In genomic region chr2:84936474-84937429, GRCm38 (mm10) we compare ENCODE assay signal across 8 mouse cellular contexts. TPM values are rescaled to one million over a fixed set of nuclear protein-coding genes. Genes with fewer than 3 reads are reported as not detected.
DNase-seq lines count a peak whose midpoint lies in the region; ATAC-seq lines count a peak whose summit lies in the region.

TSS of gene Slc43a3 (plus strand) at chr2:84936579.

- H3K9me3 ChIP-seq in liver, embryonic 16.5 days (replicated peaks; ENCODE audit: control insufficient read depth, low read length) = no peaks in the 10 kb centered on the region
- no peaks in the 10 kb centered on the region for H3K9me3 ChIP-seq in neural tube, embryonic 11.5 days (ENCODE audit: control insufficient read depth, low read length)

- H3K4me3 ChIP-seq in liver, embryonic 16.5 days (ENCODE audit: low read depth, low read length) = peak within 1 kb of the TSS; percentile 75
- peak within 1 kb of the TSS; percentile 30 for H3K4me3 ChIP-seq in neural tube, embryonic 11.5 days (ENCODE audit: low read depth, low read length)

- peak within 1 kb of the TSS; percentile 99 for H3K27ac ChIP-seq in liver, embryonic 16.5 days (ENCODE audit: low read length)
- peak within 1 kb of the TSS; percentile 8; the same call in 1 of the 2 replicates for H3K27ac ChIP-seq in neural tube, embryonic 11.5 days (ENCODE audit: low read depth, low read length)

- peaks cover 24% of the 10 kb centered on the region for H3K36me3 ChIP-seq in liver, embryonic 16.5 days (ENCODE audit: control insufficient read depth, insufficient read depth)
- H3K36me3 ChIP-seq in neural tube, embryonic 11.5 days (ENCODE audit: control insufficient read depth, insufficient read depth, low read length) = no peaks in the 10 kb centered on the region

- peak within 1 kb of the TSS; percentile 75 for H3K4me2 ChIP-seq in liver, embryonic 16.5 days (ENCODE audit: low read depth, low read length)
- H3K4me2 ChIP-seq in neural tube, embryonic 11.5 days (ENCODE audit: low read depth) = peak within 1 kb of the TSS; percentile 36

- WGBS in liver, embryonic 16.5 days (ENCODE audit: insufficient replicate concordance) = 4% methylated on average over 38 of the region's 38 CpGs
- 23% methylated on average over 38 of the region's 38 CpGs for WGBS in neural tube, embryonic 11.5 days

- peak within 1 kb of the TSS; percentile 70 for H3K9ac ChIP-seq in liver, embryonic 16.5 days (ENCODE audit: low read depth, low read length)
- H3K9ac ChIP-seq in neural tube, embryonic 11.5 days (ENCODE audit: low read length) = peak within 1 kb of the TSS; percentile 51

- peaks cover 32% of the 10 kb centered on the region for H3K4me1 ChIP-seq in liver, embryonic 16.5 days (ENCODE audit: control insufficient read depth, low read depth, low read length)
- peaks cover 3% of the 10 kb centered on the region; the same call in 1 of the 2 replicates for H3K4me1 ChIP-seq in neural tube, embryonic 11.5 days (ENCODE audit: control insufficient read depth, insufficient read depth, low read length)

- peak; percentile 3 for DNase-seq in cerebellum, adult 9-11 months
- DNase-seq in cerebellum, adult 18-20 months = no peak
- DNase-seq in c-Kit-positive CD71-positive TER-119-positive erythroid progenitor cells, embryonic 14.5 days (ENCODE audit: low spot score) = peak; percentile 80
- peak; percentile 88 for DNase-seq in gastrocnemius, postnatal 25 days
- peak; percentile 51 for DNase-seq in neural tube, embryonic 11.5 days (ENCODE audit: low spot score)
- peak; percentile 41 to 57 for DNase-seq in thymus, postnatal 10 days (ENCODE audit: low spot score in 2 of 2)

- no peaks in the 10 kb centered on the region for H3K27me3 ChIP-seq in liver, embryonic 16.5 days (ENCODE audit: control insufficient read depth, insufficient read depth, low read depth, low read length)
- H3K27me3 ChIP-seq in neural tube, embryonic 11.5 days (ENCODE audit: control insufficient read depth, insufficient read depth, low read length) = no peaks in the 10 kb centered on the region

- ATAC-seq in inflammation-experienced regulatory T-cells, adult 6 months = peak; percentile 86
- ATAC-seq in liver, embryonic 16.5 days (ENCODE audit: low read depth) = peak; percentile 62
- ATAC-seq in neural tube, embryonic 11.5 days (ENCODE audit: insufficient read depth, low FRiP score, low TSS enrichment) = peak; percentile 82

RNA-seq across cellular contexts. Expression of gene Slc43a3, which starts in this region (rescaled TPM):
- total RNA-seq in gastrocnemius, postnatal 25 days (2021) = 10 to 100 TPM; 22.9 to 23.4 TPM
- polyA plus RNA-seq in inflammation-experienced regulatory T-cells, adult 6 months (2017; shearing (Covaris generic)) = 10 to 100 TPM in 1 of 3 experiments, 1 to 10 TPM in 2; 8.8 to 23.4 (median 9.2) TPM
- polyA plus RNA-seq in liver, embryonic 16.5 days (2015; fragmentation: Nextera tagmentation; extraction: Ambion mirVana) = 100 and 103 TPM in 2 replicates
- 23.1 and 25.4 TPM in 2 replicates for polyA plus RNA-seq in neural tube, embryonic 11.5 days (2014; fragmentation: Nextera tagmentation; extraction: Ambion mirVana)

Comparison
In these comparisons a context has a peak if more than half of its experiments do, and no peak if none do; other contexts are left out.
1. DNase-seq: peak in cerebellum, adult 9-11 months (single experiment), c-Kit-positive CD71-positive TER-119-positive erythroid progenitor cells, embryonic 14.5 days (single experiment), gastrocnemius, postnatal 25 days (single experiment), neural tube, embryonic 11.5 days (single experiment) and thymus, postnatal 10 days (2 of 2); none in cerebellum, adult 18-20 months (0 of 2).
2. Peak in every context shown above with its lines, with median percentiles within 50 percentile points of each other: ATAC-seq.